Mouse (Mus musculus) stomach, postnatal 0 days (tissue): ENCODE measurements at regions not wholly inside any gene's neighbourhood (a gene's known extent, or its start where the extent isn't known, plus 50 kb on each side); places are given as distances from the start of the nearest gene placed in this dataset.

Experiments used
- ATAC-seq: fragments of 200-750 bp; cut with Nextera tagmentation; 2 replicates; pipeline ENCODE4 v1.8.0; 2017; ENCODE audit not compliant: low FRiP score, low TSS enrichment
- DNase-seq: peaks from one replicate; pipeline ENCODE4 v3.0.0-alpha.2; 2016; ENCODE audit warnings: low spot score
- H3K27ac ChIP-seq: fragments of 300-500 bp; sonication (generic); replicated peaks from 2 replicates; pipeline ENCODE4 v1.5.1; 2014; ENCODE audit warnings: mild to moderate bottlenecking, control low read depth
- H3K27me3 ChIP-seq: fragments of 300-500 bp; sonication (generic); 2 replicates; pipeline ENCODE4 v1.6.1; 2014; ENCODE audit warnings: low read length; ENCODE audit not compliant: control insufficient read depth, insufficient read depth
- H3K36me3 ChIP-seq: fragments of 300-500 bp; sonication (generic); 2 replicates; pipeline ENCODE4 v1.6.1; 2014; ENCODE audit warnings: low read length, mixed read lengths; ENCODE audit not compliant: control insufficient read depth, insufficient read depth
- H3K4me1 ChIP-seq: fragments of 300-500 bp; sonication (generic); replicated peaks from 2 replicates; pipeline ENCODE4 v1.6.1; 2014; ENCODE audit warnings: antibody characterized with exemption; ENCODE audit not compliant: control insufficient read depth, insufficient read depth
- H3K4me2 ChIP-seq: fragments of 300-500 bp; sonication (generic); replicated peaks from 2 replicates; pipeline ENCODE4 v1.6.1; 2014; ENCODE audit warnings: low read depth, mild to moderate bottlenecking, control low read depth, moderate library complexity
- H3K4me3 ChIP-seq: fragments of 300-500 bp; sonication (generic); 2 replicates; pipeline ENCODE4 v1.5.1; 2014; ENCODE audit warnings: low read depth, low read length, control low read depth
- H3K9ac ChIP-seq: fragments of 300-500 bp; sonication (generic); 2 replicates; pipeline ENCODE4 v1.6.1; 2014; ENCODE audit warnings: mild to moderate bottlenecking, low read length, control low read depth, mixed read lengths
- H3K9me3 ChIP-seq: fragments of 300-500 bp; sonication (generic); 2 replicates; pipeline ENCODE4 v1.6.1; 2016; ENCODE audit warnings: low read length; ENCODE audit not compliant: control insufficient read depth
- CTCF ChIP-seq: IDR thresholded peaks from 2 replicates; pipeline ENCODE4 v1.5.1; 2016; ENCODE audit warnings: antibody characterized with exemption, low read depth, mild to moderate bottlenecking, moderate library complexity
- EP300 ChIP-seq: optimal IDR thresholded peaks from 2 replicates; pipeline ENCODE3; 2016; ENCODE audit warnings: antibody characterized with exemption
- WGBS: fragments of 180-500 bp; shearing (Covaris S2); extraction: QIAGEN DNeasy Blood & Tissue Kit; methylation state at CpG from one replicate; pipeline ENCODE4 v1.1.7; 2014; 5-methylcytosine and 5-hydroxymethylcytosine counted together

DNA sequence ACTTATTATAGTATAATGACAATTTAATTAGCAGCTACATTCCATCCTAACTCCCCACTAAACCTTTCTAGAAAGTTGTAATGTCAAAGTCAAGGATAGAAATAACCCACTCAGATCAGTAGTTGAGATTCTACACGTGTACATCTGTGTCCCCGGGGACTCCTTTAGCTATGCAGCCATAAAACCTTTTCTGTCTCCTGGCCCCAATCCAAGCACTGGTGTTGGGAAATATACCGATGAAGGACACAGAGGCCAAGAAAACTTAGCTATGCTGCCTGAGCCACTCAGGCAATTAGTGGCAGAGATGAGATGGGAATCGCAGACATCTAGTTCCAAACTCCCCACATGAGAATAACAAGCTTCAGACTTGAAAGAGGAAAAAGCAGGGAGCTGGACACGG lies 190.1 kb downstream of the Ackr3 start:
- WGBS, result 52% methylated on average over 5 of the region's 5 CpGs
- ATAC-seq (no peak), DNase-seq (no peak)
- no peak overlapping the region for H3K9ac ChIP-seq
- 0 out of 2 replicates have a peak, but pooled peaks cover 2% of the 10 kb centered on the region for H3K4me1 ChIP-seq
- no peaks in the 10 kb centered on the region for H3K27me3 ChIP-seq
- H3K9me3 ChIP-seq, result no peaks in the 10 kb centered on the region
- no peak overlapping the region for H3K4me2 ChIP-seq
- H3K27ac ChIP-seq, result no peak overlapping the region
- no peaks in the 10 kb centered on the region for H3K36me3 ChIP-seq
- no peak overlapping the region for H3K4me3 ChIP-seq
- TF ChIP-seq CTCF (no peak), EP300 (no peak)

DNA sequence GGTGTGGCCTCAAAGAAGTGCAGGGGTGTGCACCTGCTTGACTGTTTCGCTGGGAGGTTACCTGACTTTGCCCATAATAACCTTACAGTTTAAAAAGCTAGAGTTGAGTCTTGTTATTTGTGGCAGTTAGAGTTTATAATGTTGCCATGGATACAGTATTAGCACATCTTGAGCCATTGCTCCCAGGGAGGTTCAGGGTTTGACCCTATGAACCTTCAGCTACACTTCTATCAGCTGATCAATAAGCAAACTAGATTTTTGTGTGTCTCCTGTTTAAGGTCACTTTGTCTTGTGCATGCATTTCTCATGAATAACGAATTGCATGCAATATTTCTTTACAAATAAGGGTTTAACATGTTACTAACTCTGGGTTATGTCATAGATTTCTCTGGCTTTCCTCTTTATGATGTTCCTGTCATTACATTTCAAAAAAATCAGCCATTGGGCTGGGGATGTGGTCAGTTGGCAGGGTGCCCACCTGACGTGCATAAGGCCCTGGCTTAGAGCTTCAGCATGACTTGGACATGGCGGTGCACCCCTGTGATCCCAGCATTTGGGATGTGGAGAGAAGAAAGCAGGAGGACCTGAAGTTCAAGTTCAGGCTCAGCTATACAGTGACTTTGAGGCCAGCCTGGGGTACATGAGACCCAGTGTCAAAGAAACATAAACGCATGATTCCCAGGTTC lies 191.7 kb downstream of the Ackr3 start:
- Histone ChIP-seq H3K27ac (no peak overlapping the region), H3K4me3 (no peak overlapping the region), H3K4me1 (no peaks in the 10 kb centered on the region), H3K9me3 (no peaks in the 10 kb centered on the region), H3K36me3 (no peaks in the 10 kb centered on the region), H3K9ac (no peak overlapping the region), H3K4me2 (no peak overlapping the region), H3K27me3 (no peaks in the 10 kb centered on the region)
- WGBS, result 63% methylated on average over 5 of the region's 5 CpGs
- DNase-seq (no peak), ATAC-seq (no peak)
- TF ChIP-seq CTCF, result no peak
- no peak for TF ChIP-seq EP300

DNA sequence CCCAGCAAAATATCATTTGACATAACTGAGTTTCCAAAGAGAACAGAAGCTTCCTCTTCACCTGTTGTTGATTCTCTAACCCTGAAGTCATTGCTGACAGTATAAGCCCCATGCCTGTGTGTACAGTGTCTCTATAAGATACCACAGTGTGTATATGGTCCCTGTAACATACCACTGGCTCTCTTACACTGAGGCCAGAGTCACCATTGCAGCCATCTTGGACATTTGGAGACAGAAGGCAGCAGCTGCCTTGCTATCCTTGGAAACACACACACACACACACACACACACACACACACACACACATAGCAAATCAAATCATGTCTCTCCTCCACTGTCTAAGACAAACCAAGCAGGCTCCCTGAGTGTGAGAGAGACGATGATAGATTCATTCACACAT lies 192.9 kb downstream of the Ackr3 start:
- H3K27me3 ChIP-seq, result no peaks in the 10 kb centered on the region
- H3K9me3 ChIP-seq, result no peaks in the 10 kb centered on the region
- no peak overlapping the region for H3K27ac ChIP-seq
- H3K4me3 ChIP-seq, result no peak overlapping the region
- H3K36me3 ChIP-seq, result no peaks in the 10 kb centered on the region
- no peak overlapping the region for H3K9ac ChIP-seq
- no peak for TF ChIP-seq CTCF
- no peak for TF ChIP-seq EP300
- H3K4me1 ChIP-seq, result no peaks in the 10 kb centered on the region
- H3K4me2 ChIP-seq, result no peak overlapping the region
- 83% methylated on average over 1 of the region's 1 CpGs for WGBS
- DNase-seq (no peak), ATAC-seq (no peak)

DNA sequence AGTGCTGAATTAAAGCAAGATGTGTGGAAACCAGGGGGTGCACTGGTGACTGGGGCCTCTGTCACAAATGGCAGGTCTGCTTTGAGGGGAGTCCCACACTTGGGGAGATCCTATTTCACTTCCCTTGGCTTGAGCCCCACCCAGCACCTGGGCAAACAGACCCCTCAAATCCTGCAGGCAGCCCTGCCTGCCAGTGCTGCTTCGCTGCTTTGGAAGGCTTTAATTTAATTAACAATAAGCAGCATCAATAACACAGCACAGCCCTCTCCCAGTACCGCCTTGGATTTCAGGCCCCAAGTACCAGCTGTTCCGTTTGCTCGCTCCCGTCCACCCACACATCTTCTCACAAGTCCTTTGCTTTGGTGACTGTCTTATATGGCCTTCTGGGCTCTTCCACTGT lies 193.6 kb downstream of the Ackr3 start:
- Histone ChIP-seq H3K9me3 (no peaks in the 10 kb centered on the region), H3K4me3 (no peak overlapping the region), H3K4me2 (no peak overlapping the region), H3K4me1 (no peaks in the 10 kb centered on the region), H3K36me3 (no peaks in the 10 kb centered on the region), H3K27me3 (no peaks in the 10 kb centered on the region), H3K9ac (no peak overlapping the region), H3K27ac (no peak overlapping the region)
- TF ChIP-seq EP300 (no peak), CTCF (no peak)
- WGBS, result 66% methylated on average over 5 of the region's 5 CpGs
- ATAC-seq, result no peak
- no peak for DNase-seq

DNA sequence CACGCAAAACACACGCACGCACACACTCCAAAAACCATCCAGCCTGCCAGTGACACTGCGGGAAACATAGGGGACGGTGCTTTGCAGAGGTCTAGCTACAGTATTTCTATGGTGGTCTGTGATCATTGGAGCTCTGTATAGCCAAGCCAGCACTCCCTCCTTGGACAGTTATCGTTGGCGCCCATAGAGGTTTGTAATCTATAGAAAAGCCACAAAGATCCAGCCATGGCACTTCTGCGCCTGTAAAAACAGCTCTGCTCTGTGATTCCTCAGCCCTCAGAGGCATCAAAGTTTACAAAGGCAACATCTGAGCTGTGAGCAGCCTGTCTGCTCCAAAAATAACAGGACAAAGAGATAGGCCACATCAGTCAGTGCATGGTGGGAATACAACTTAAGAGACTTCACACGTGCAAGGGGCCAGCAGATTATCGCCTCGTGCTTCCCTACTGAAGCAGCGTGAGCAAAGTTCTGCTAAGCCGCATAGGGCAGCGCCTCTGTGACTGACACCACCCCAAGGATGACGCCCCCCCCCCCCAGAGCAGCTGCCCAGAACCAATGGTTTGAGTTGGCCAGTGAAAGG lies 194.7 kb downstream of the Ackr3 start:
- no peaks in the 10 kb centered on the region for H3K27me3 ChIP-seq
- H3K27ac ChIP-seq, result no peak overlapping the region
- no peak overlapping the region for H3K4me2 ChIP-seq
- H3K4me3 ChIP-seq, result no peak overlapping the region
- no peak for DNase-seq
- 90% methylated on average over 15 of the region's 15 CpGs for WGBS
- no peaks in the 10 kb centered on the region for H3K4me1 ChIP-seq
- H3K9me3 ChIP-seq, result no peaks in the 10 kb centered on the region
- no peak for TF ChIP-seq EP300
- no peak for TF ChIP-seq CTCF
- H3K9ac ChIP-seq, result no peak overlapping the region
- ATAC-seq, result no peak
- H3K36me3 ChIP-seq, result no peaks in the 10 kb centered on the region

DNA sequence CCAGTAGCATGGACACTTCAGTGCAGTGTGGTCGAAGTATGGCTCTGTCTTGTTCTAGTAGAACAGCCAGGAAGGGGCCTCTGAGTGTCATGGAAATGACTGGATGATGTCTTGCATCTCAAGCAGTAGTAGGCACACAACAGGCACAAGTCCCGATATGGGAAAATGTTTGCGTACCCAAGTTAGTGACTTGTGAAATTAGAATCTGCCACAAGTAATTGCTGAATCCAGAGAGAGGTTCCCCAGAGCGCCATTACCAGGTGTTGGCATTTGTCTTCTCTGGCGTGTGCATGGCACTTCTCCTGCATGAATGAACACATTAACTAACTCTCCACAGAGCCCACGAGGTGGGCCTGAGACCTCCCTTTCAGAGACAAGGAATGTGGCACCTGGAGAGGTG lies 199.3 kb downstream of the Ackr3 start:
- DNase-seq (no peak), ATAC-seq (no peak)
- no peaks in the 10 kb centered on the region for H3K27me3 ChIP-seq
- no peaks in the 10 kb centered on the region for H3K9me3 ChIP-seq
- H3K36me3 ChIP-seq, result no peaks in the 10 kb centered on the region
- H3K4me3 ChIP-seq, result no peak overlapping the region
- no peak overlapping the region for H3K27ac ChIP-seq
- no peaks in the 10 kb centered on the region for H3K4me1 ChIP-seq
- H3K4me2 ChIP-seq, result no peak overlapping the region
- no peak for TF ChIP-seq CTCF
- no peak for TF ChIP-seq EP300
- no peak overlapping the region for H3K9ac ChIP-seq
- 90% methylated on average over 6 of the region's 6 CpGs for WGBS
